Mouse (Mus musculus) CH12.LX (cell line): ENCODE data around the gene Ace. TPM values are rescaled to one million over a fixed set of nuclear protein-coding genes. Genes with fewer than 3 reads are reported as not detected.

Experiments used
- DNase-seq: peaks from one replicate; pipeline ENCODE4 v3.0.0-alpha.2; 2013; ENCODE audit errors: extremely low read depth
- H3K27ac ChIP-seq: 2 replicates; pipeline ENCODE4 v1.5.1; 2012; ENCODE audit warnings: low read depth, mild to moderate bottlenecking, control low read depth, moderate library complexity; ENCODE audit not compliant: insufficient read depth
- H3K27me3 ChIP-seq: replicated peaks from 2 replicates; pipeline ENCODE3; 2012; ENCODE audit warnings: inconsistent platforms
- H3K36me3 ChIP-seq, 2 experiments: replicated peaks in 1 of 2; 2 replicates each; pipeline versions ENCODE3 to v1.6.1; 2012; ENCODE audit warnings: inconsistent platforms in 1 of 2, low read length in 1 of 2, mild to moderate bottlenecking in 1 of 2, mixed read lengths in 1 of 2, moderate library complexity in 1 of 2; ENCODE audit not compliant: control insufficient read depth in 1 of 2, insufficient read depth in 1 of 2
- H3K4me1 ChIP-seq, 2 experiments: 2 replicates each; pipeline ENCODE4 v1.6.1; 2012; ENCODE audit warnings: inconsistent platforms in 1 of 2, moderate library complexity in 1 of 2; ENCODE audit not compliant: insufficient read depth in 2 of 2, control insufficient read depth in 1 of 2
- H3K4me2 ChIP-seq: 2 replicates; pipeline ENCODE4 v1.6.1; 2012; ENCODE audit warnings: low read depth, mild to moderate bottlenecking, control low read depth; ENCODE audit not compliant: poor library complexity, insufficient read depth, severe bottlenecking
- H3K4me3 ChIP-seq, 3 experiments: fragments of 150-350 bp in 1 of 3; sonication (generic) in 1 of 3; replicated peaks in 1 of 3; 2 replicates each; pipeline versions ENCODE3 to v1.5.1; 2011 to 2012; ENCODE audit warnings: low read depth in 2 of 3, low read length in 2 of 3, mild to moderate bottlenecking in 2 of 3, moderate library complexity in 2 of 3, control low read depth in 1 of 3, improper control_type of control experiment in 1 of 3, inconsistent platforms in 1 of 3, mixed read lengths in 1 of 3; ENCODE audit not compliant: poor library complexity in 1 of 3
- H3K79me2 ChIP-seq: replicated peaks from 2 replicates; pipeline ENCODE4 v1.6.1; 2012; ENCODE audit warnings: mild to moderate bottlenecking, moderate library complexity; ENCODE audit not compliant: control insufficient read depth, poor library complexity, insufficient read depth, severe bottlenecking; ENCODE audit errors: extremely low read depth
- H3K9ac ChIP-seq: 2 replicates; pipeline ENCODE4 v1.6.1; 2012; ENCODE audit warnings: low read depth, mild to moderate bottlenecking, control low read depth, moderate library complexity; ENCODE audit not compliant: insufficient read depth
- H3K9me3 ChIP-seq: replicated peaks from 2 replicates; pipeline ENCODE3; 2012; ENCODE audit warnings: low read length, inconsistent platforms, mixed read lengths
- CHD2 ChIP-seq: IDR thresholded peaks from 2 replicates; pipeline ENCODE4 v1.6.1; 2011; ENCODE audit warnings: low read length, improper control_type of control experiment
- CTCF ChIP-seq, 2 experiments: IDR thresholded peaks in 1 of 2; conservative IDR thresholded peaks in 1 of 2; 2 replicates each; pipeline ENCODE4 v1.5.1; 2011 to 2012; ENCODE audit warnings: low read depth in 2 of 2, low read length in 2 of 2, improper control_type of control experiment in 1 of 2, inconsistent platforms in 1 of 2, mild to moderate bottlenecking in 1 of 2, moderate library complexity in 1 of 2
- E2F4 ChIP-seq: IDR thresholded peaks from 2 replicates; pipeline ENCODE4 v1.6.1; 2011; ENCODE audit warnings: low read depth, low read length, improper control_type of control experiment; ENCODE audit not compliant: insufficient replicate concordance
- EP300 ChIP-seq: IDR thresholded peaks from 2 replicates; pipeline ENCODE4 v1.6.1; 2011; ENCODE audit warnings: low read length, improper control_type of control experiment
- ETS1 ChIP-seq: conservative IDR thresholded peaks from 2 replicates; pipeline ENCODE4 v1.6.1; 2012; ENCODE audit warnings: low read depth, mild to moderate bottlenecking, inconsistent platforms, low read length, improper control_type of control experiment, moderate library complexity
- HCFC1 ChIP-seq: IDR thresholded peaks from 2 replicates; pipeline ENCODE4 v1.6.1; 2012; ENCODE audit warnings: low read depth, mild to moderate bottlenecking, inconsistent platforms, low read length, improper control_type of control experiment
- JUN ChIP-seq: IDR thresholded peaks from 2 replicates; pipeline ENCODE4 v1.6.1; 2011; ENCODE audit warnings: low read depth, mild to moderate bottlenecking, low read length, improper control_type of control experiment, moderate library complexity; ENCODE audit not compliant: insufficient read depth
- MAFK ChIP-seq: IDR thresholded peaks from 2 replicates; pipeline ENCODE4 v1.6.1; 2011; ENCODE audit warnings: low read length, improper control_type of control experiment; ENCODE audit not compliant: insufficient replicate concordance
- MAZ ChIP-seq: IDR thresholded peaks from 2 replicates; pipeline ENCODE4 v1.6.1; 2012; ENCODE audit warnings: low read depth, mild to moderate bottlenecking, inconsistent platforms, low read length, improper control_type of control experiment, moderate library complexity
- MXI1 ChIP-seq: IDR thresholded peaks from 2 replicates; pipeline ENCODE4 v1.6.1; 2011; ENCODE audit warnings: mild to moderate bottlenecking, low read depth, low read length, improper control_type of control experiment
- MYC ChIP-seq: IDR thresholded peaks from 2 replicates; pipeline ENCODE4 v1.6.1; 2011; ENCODE audit warnings: low read depth, mild to moderate bottlenecking, improper control_type of control experiment, low read length
- PAX5 ChIP-seq: IDR thresholded peaks from 2 replicates; pipeline ENCODE4 v1.6.1; 2012; ENCODE audit warnings: low read length, inconsistent platforms, mixed read lengths
- POLR2A ChIP-seq: IDR thresholded peaks from 2 replicates; pipeline ENCODE4 v1.6.1; 2011; ENCODE audit warnings: low read depth, mild to moderate bottlenecking, improper control_type of control experiment, low read length
- POLR2AphosphoS2 ChIP-seq: IDR thresholded peaks from 2 replicates; pipeline ENCODE4 v1.6.1; 2011; ENCODE audit warnings: low read depth, low read length, improper control_type of control experiment
- RAD21 ChIP-seq: IDR thresholded peaks from 2 replicates; pipeline ENCODE4 v1.6.1; 2011; ENCODE audit warnings: low read depth, mild to moderate bottlenecking, low read length, improper control_type of control experiment, moderate library complexity
- RCOR1 ChIP-seq: conservative IDR thresholded peaks from 2 replicates; pipeline ENCODE4 v1.6.1; 2012; ENCODE audit warnings: low read depth, mild to moderate bottlenecking, inconsistent platforms, low read length, improper control_type of control experiment
- TCF12 ChIP-seq: IDR thresholded peaks from 2 replicates; pipeline ENCODE4 v1.6.1; 2014; ENCODE audit warnings: low read depth, mild to moderate bottlenecking, inconsistent platforms, low read length, improper control_type of control experiment
- USF1 ChIP-seq: IDR thresholded peaks from 2 replicates; pipeline ENCODE4 v1.6.1; 2014; ENCODE audit warnings: low read depth, mild to moderate bottlenecking, inconsistent platforms, low read length, improper control_type of control experiment
- USF2 ChIP-seq: conservative IDR thresholded peaks from 2 replicates; pipeline ENCODE4 v1.6.1; 2011; ENCODE audit warnings: low read depth, low read length, improper control_type of control experiment
- ZC3H11A ChIP-seq: IDR thresholded peaks from 2 replicates; pipeline ENCODE4 v1.6.1; 2012; ENCODE audit warnings: low read depth, mild to moderate bottlenecking, inconsistent platforms, low read length, improper control_type of control experiment
- ZMIZ1 ChIP-seq: IDR thresholded peaks from 2 replicates; pipeline ENCODE4 v1.6.1; 2012; ENCODE audit warnings: low read depth, mild to moderate bottlenecking, inconsistent platforms, low read length, improper control_type of control experiment
- dilution Hi-C: fragments of 300-500 bp; cut with MboI; formaldehyde crosslinking; loops from 2 replicates; pipeline ENCODE4 v1.14.3; 2020; ENCODE audit warnings: low sequenced_read_pairs; ENCODE audit not compliant: extremely low pct_unique_long_range_greater_than_20kb, extremely low pct_ligation_motif_present
- in situ Hi-C: fragments of 300-500 bp; cut with MboI; formaldehyde crosslinking; loops from 3 replicates; pipeline ENCODE4 v1.14.3; 2019; ENCODE audit warnings: low sequenced_read_pairs, low pct_ligation_motif_present, low pct_unique_long_range_greater_than_20kb, mixed read lengths
- polyA plus RNA-seq: library from polyadenylated mRNA; unstranded; fragments of >175 nt; gene quantifications from 2 replicates; pipeline ENCODE4 v1.2.1, GENCODE M21; 2012; ENCODE audit warnings: low read depth; ENCODE audit not compliant: insufficient read length
- total RNA-seq, 2 experiments: library from RNA; depleted of rRNA; stranded (reverse); fragments of 300-350 nt in 1 of 2; fragments of >200 nt in 1 of 2; gene quantifications; 2 replicates each; pipeline ENCODE4 v1.2.3; 2012 to 2014

The Ace gene
- total and polyA plus RNA-seq, 3 experiments = 0.08 TPM; not detected in 2

- dilution Hi-C loops (loop anchor here (25.0 kb wide), 1 partner anchor 114 kb away; the partner anchor contains the start of gene Taco1), in situ Hi-C loops (no loop called here)
- Histone ChIP-seq H3K4me2 (no peak overlapping the region), H3K4me3 (no peak overlapping the region), H3K9ac (no peak overlapping the region), H3K79me2 (no peaks in the 10 kb centered on the region), H3K4me1 (peaks cover 3 to 4% of the 10 kb centered on the region in 2 experiments; a peak in 2 of 4 replicates), H3K27me3 (peaks cover 87% of the 10 kb centered on the region), H3K36me3 (no peaks in the 10 kb centered on the region), H3K9me3 (no peaks in the 10 kb centered on the region), H3K27ac (no peak overlapping the region)
- TF ChIP-seq USF1 = no peak
- TF ChIP-seq USF2 = no peak
- no peak for TF ChIP-seq POLR2A
- TF ChIP-seq PAX5 = no peak
- no peak for TF ChIP-seq JUN
- TF ChIP-seq ZMIZ1 = no peak
- no peak for TF ChIP-seq RCOR1
- TF ChIP-seq POLR2AphosphoS2 = no peak
- TF ChIP-seq EP300 = no peak
- TF ChIP-seq TCF12 = no peak
- no peak for DNase-seq
Measured at GRCm38 (mm10) chr11:105948255-105948654, 19.5 kb upstream of the Ace start.

DNA sequence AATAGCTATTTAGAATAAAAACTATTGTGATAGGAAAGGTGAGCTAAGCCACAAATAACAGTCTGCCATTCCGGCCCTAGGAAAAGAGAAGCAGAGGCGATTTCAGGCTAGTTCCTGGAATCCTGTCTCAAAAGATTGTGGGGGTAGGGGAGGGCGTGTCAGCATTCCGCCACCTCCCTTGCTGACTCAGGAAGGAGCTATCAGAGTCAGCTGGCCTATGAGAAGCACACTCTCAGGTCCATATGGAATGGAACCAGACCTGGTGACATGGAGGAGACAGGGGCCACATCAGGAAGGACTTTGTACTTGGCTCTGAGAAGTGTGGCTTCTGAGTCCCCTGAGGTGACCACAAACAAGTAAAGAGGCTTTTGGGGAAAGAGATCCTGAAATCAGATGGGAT, 17.2 kb upstream of the Ace start:
- Histone ChIP-seq H3K79me2 (no peaks in the 10 kb centered on the region), H3K4me3 (no peak overlapping the region), H3K27me3 (peaks cover 76% of the 10 kb centered on the region), H3K36me3 (no peaks in the 10 kb centered on the region), H3K9ac (no peak overlapping the region), H3K27ac (no peak overlapping the region), H3K4me1 (peaks cover 0 to 5% of the 10 kb centered on the region in 2 experiments; a peak in 1 of 4 replicates), H3K4me2 (no peak overlapping the region), H3K9me3 (no peaks in the 10 kb centered on the region)
- no peak for DNase-seq
- dilution Hi-C loops = no loop called here
- TF ChIP-seq CTCF (conservative IDR thresholded peaks at IDR 0.05 in 1 of 2, IDR thresholded peaks at IDR 0.05 in 1 of 2; ENCODE audit: low read depth in 2 of 2, low read length in 2 of 2) = no peak
- no peak for TF ChIP-seq HCFC1
- TF ChIP-seq USF1 = no peak
- TF ChIP-seq CHD2 = no peak
- no peak for TF ChIP-seq E2F4
- no peak for TF ChIP-seq ETS1
- TF ChIP-seq RCOR1 = no peak
- no peak for TF ChIP-seq POLR2AphosphoS2
- TF ChIP-seq MAFK = no peak
- no peak for TF ChIP-seq JUN
- no peak for TF ChIP-seq MAZ
- no peak for TF ChIP-seq MXI1
- no peak for TF ChIP-seq MYC
- no peak for TF ChIP-seq RAD21
- TF ChIP-seq ZC3H11A = no peak
- no peak for TF ChIP-seq ZMIZ1
- in situ Hi-C loops = no loop called here
